Mouse (Mus musculus): Measurements from ENCODE around the gene Scaper. TPM values are rescaled to one million over a fixed set of nuclear protein-coding genes. Genes with fewer than 3 reads are reported as not detected.

Gene Scaper
- polyA plus RNA-seq, 1 experiment from 2014 or later, result 9.0 TPM

GRCm38 (mm10) chr9:55560960-55561359 lies 377.0 kb downstream of the Scaper start:
- ATAC-seq (ENCODE audit: insufficient number of reproducible peaks, insufficient read depth, low FRiP score, low read depth), result no peak

GRCm38 (mm10) chr9:55554986-55555385 lies 382.9 kb downstream of the Scaper start:
- no peaks in the 10 kb centered on the region for H3K36me3 ChIP-seq (ENCODE audit: control insufficient read depth, insufficient read depth, low read length)
- no peaks in the 10 kb centered on the region for H3K9me3 ChIP-seq (ENCODE audit: control insufficient read depth, low read length)
- no peaks in the 10 kb centered on the region for H3K27me3 ChIP-seq (ENCODE audit: control insufficient read depth, insufficient read depth, low read length)
- peaks cover 0 to 3% of the 10 kb centered on the region in 2 experiments; a peak in 1 of 4 replicates for H3K4me1 ChIP-seq (ENCODE audit: control insufficient read depth in 2 of 2, insufficient read depth in 2 of 2, low read length in 2 of 2)
- no peak overlapping the region for H3K27ac ChIP-seq (replicated peaks in 1 of 2; ENCODE audit: control insufficient read depth in 1 of 2, insufficient read depth in 1 of 2, low read depth in 2 of 2, low read length in 2 of 2)
- 6% methylated on average over 1 of the region's 1 CpGs for WGBS
- ATAC-seq (ENCODE audit: insufficient number of reproducible peaks, insufficient read depth, low FRiP score, low read depth), result no peak
- no peak overlapping the region for H3K4me3 ChIP-seq (ENCODE audit: control insufficient read depth in 1 of 2, insufficient read depth in 1 of 2, low read depth in 1 of 2, low read length in 2 of 2)
- no peak overlapping the region for H3K4me2 ChIP-seq (ENCODE audit: low read length)
- no peak overlapping the region for H3K9ac ChIP-seq (ENCODE audit: low read length)

More at GRCm38 (mm10) chr9:55560960-55561359, 377.0 kb downstream of the Scaper start:
- Histone ChIP-seq H3K27ac (replicated peaks in 1 of 2; ENCODE audit: control insufficient read depth in 1 of 2, insufficient read depth in 1 of 2, low read depth in 2 of 2, low read length in 2 of 2) (no peak overlapping the region), H3K4me2 (ENCODE audit: low read length) (no peak overlapping the region), H3K4me3 (ENCODE audit: control insufficient read depth in 1 of 2, insufficient read depth in 1 of 2, low read depth in 1 of 2, low read length in 2 of 2) (no peak overlapping the region), H3K9me3 (ENCODE audit: control insufficient read depth, low read length) (no peaks in the 10 kb centered on the region), H3K27me3 (ENCODE audit: control insufficient read depth, insufficient read depth, low read length) (no peaks in the 10 kb centered on the region), H3K36me3 (ENCODE audit: control insufficient read depth, insufficient read depth, low read length) (no peaks in the 10 kb centered on the region), H3K4me1 (ENCODE audit: control insufficient read depth in 2 of 2, insufficient read depth in 2 of 2, low read length in 2 of 2) (no peaks in the 10 kb centered on the region), H3K9ac (ENCODE audit: low read length) (no peak overlapping the region)
- 100% methylated on average over 1 of the region's 1 CpGs for WGBS

- Histone ChIP-seq H3K9me3 (ENCODE audit: control insufficient read depth, low read length) (no peaks in the 10 kb centered on the region), H3K4me2 (ENCODE audit: low read length) (peak overlapping the region; percentile 58), H3K27me3 (ENCODE audit: control insufficient read depth, insufficient read depth, low read length) (peaks cover 54% of the 10 kb centered on the region), H3K9ac (ENCODE audit: low read length) (no peak overlapping the region), H3K27ac (replicated peaks in 1 of 2; ENCODE audit: control insufficient read depth in 1 of 2, insufficient read depth in 1 of 2, low read depth in 2 of 2, low read length in 2 of 2) (no peak overlapping the region), H3K4me1 (ENCODE audit: control insufficient read depth in 2 of 2, insufficient read depth in 2 of 2, low read length in 2 of 2) (peaks cover 4 to 20% of the 10 kb centered on the region in 2 experiments; a peak in 3 of 4 replicates), H3K4me3 (ENCODE audit: control insufficient read depth in 1 of 2, insufficient read depth in 1 of 2, low read depth in 1 of 2, low read length in 2 of 2) (peak overlapping the region in 1 of 2 experiments; percentile 18; a peak in 2 of 4 replicates), H3K36me3 (ENCODE audit: control insufficient read depth, insufficient read depth, low read length) (no peaks in the 10 kb centered on the region)
- no peak for ATAC-seq (ENCODE audit: insufficient number of reproducible peaks, insufficient read depth, low FRiP score, low read depth)
- 7% methylated on average over 16 of the region's 16 CpGs for WGBS
Measured at GRCm38 (mm10) chr9:55549302-55549890, 388.5 kb downstream of the Scaper start.

DNA sequence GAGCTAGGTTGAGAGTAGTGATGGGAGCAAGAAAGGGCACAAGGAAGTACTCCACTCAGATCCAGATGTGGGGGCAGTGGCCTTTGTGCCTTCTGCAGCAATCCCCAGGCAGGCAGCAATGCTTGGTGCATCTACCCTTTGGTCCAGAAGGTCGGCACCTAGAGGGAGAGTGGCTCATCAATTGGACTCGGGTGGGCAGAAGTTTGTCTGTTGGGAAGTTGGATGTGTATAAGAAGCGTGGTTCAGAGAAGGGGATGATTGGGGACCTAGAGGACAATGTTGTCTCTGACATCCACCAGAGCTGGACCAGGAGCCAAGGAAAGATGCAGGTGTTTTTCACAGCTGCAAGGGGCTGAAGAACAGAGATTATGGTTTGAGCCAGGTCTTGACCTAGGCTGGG lies 389.0 kb downstream of the Scaper start:
- Histone ChIP-seq H3K36me3 (ENCODE audit: control insufficient read depth, insufficient read depth, low read length) (no peaks in the 10 kb centered on the region), H3K9me3 (ENCODE audit: control insufficient read depth, low read length) (no peaks in the 10 kb centered on the region), H3K27ac (replicated peaks in 1 of 2; ENCODE audit: control insufficient read depth in 1 of 2, insufficient read depth in 1 of 2, low read depth in 2 of 2, low read length in 2 of 2) (no peak overlapping the region), H3K9ac (ENCODE audit: low read length) (no peak overlapping the region), H3K4me1 (ENCODE audit: control insufficient read depth in 2 of 2, insufficient read depth in 2 of 2, low read length in 2 of 2) (peaks cover 4 to 25% of the 10 kb centered on the region in 2 experiments; a peak in 3 of 4 replicates), H3K4me2 (ENCODE audit: low read length) (no peak overlapping the region), H3K4me3 (ENCODE audit: control insufficient read depth in 1 of 2, insufficient read depth in 1 of 2, low read depth in 1 of 2, low read length in 2 of 2) (no peak overlapping the region), H3K27me3 (ENCODE audit: control insufficient read depth, insufficient read depth, low read length) (peaks cover 59% of the 10 kb centered on the region)
- no peak for ATAC-seq (ENCODE audit: insufficient number of reproducible peaks, insufficient read depth, low FRiP score, low read depth)
- WGBS, result 21% methylated on average over 3 of the region's 3 CpGs

DNA sequence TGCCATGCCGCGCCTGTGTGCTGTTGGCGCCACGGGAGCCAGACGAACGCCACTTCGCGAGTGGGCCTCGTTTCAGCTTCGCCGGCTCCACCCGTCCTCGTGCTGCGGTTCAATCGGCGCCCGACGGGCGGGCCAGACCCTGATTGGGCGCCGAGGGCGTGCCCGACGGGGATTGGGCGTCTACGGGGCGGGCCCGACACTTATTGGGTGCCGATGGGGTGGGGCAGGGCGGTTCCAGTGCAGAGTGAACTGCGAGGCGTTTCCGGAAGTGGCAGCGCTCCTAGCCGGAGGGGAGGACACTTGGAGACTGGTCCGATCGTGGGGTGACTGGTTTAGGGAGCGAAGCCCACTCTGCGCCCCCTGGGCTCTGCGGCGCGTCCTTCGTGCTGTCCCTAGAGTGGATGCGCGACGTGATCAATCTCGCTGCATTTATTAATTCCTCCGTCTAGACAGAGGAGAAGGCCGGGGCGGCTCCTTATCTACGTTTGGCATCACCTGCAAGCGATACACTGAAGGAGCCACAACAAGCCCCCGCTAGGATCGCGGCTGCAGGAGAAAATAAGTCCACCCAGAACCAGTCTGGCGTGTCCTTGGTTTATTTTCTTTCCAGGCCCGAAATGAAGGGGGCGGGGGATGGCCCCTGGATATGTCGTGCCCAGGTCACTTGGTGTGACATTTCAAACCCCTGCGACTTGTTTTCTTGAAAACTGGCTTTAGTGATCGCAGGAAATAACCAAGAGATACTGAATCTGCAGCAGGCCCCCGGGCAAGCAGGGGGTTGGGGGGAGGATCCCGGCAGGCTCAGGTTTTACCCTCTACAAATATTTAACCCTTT lies 391.5 kb downstream of the Scaper start:
- ATAC-seq (ENCODE audit: insufficient number of reproducible peaks, insufficient read depth, low FRiP score, low read depth), result 0 out of 2 replicates have a peak, but pooled peaks have one; percentile 33
- 4% methylated on average over 62 of the region's 63 CpGs for WGBS
- H3K4me1 ChIP-seq (ENCODE audit: control insufficient read depth in 2 of 2, insufficient read depth in 2 of 2, low read length in 2 of 2), result peaks cover 9 to 39% of the 10 kb centered on the region in 2 experiments; a peak in 3 of 4 replicates

DNA sequence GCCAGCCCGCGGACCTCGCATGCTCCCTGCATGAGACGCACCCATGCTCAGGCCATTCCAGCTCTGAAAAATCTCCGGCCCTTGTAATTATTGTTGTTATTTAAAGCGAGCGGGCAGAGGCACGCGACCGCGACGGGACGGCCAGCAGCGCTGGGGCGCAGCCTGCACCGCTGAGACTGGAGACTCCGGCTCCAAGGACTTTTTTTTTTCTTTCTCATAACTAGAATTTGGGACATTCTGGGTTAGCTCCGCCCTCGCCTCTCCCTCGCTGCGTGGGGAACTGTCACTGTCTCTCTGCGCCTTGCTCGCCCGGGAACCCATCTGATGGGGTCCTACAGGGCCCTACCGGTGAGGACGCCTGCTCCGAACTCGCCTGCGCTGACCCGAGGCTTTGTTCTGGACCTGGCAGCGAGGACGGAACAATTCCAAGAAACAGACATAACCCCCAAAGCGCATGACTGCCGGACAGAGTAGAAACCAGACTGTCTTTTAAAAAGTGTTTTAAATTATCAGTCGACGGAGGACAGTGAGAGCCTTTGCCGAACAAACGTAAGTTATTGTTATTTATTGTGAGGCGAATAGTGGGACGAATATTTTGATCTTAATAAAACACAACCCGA lies 392.3 kb downstream of the Scaper start:
- no peaks in the 10 kb centered on the region for H3K9me3 ChIP-seq (ENCODE audit: control insufficient read depth, low read length)
- H3K36me3 ChIP-seq (ENCODE audit: control insufficient read depth, insufficient read depth, low read length), result no peaks in the 10 kb centered on the region
- peak overlapping the region in 1 of 2 experiments; percentile 36; a peak in 2 of 4 replicates for H3K4me3 ChIP-seq (ENCODE audit: control insufficient read depth in 1 of 2, insufficient read depth in 1 of 2, low read depth in 1 of 2, low read length in 2 of 2)
- no peak overlapping the region for H3K9ac ChIP-seq (ENCODE audit: low read length)
- ATAC-seq (ENCODE audit: insufficient number of reproducible peaks, insufficient read depth, low FRiP score, low read depth), result no peak
- H3K27ac ChIP-seq (replicated peaks in 1 of 2; ENCODE audit: control insufficient read depth in 1 of 2, insufficient read depth in 1 of 2, low read depth in 2 of 2, low read length in 2 of 2), result no peak overlapping the region
- peak overlapping the region; percentile 55 for H3K4me2 ChIP-seq (ENCODE audit: low read length)
- H3K4me1 ChIP-seq (ENCODE audit: control insufficient read depth in 2 of 2, insufficient read depth in 2 of 2, low read length in 2 of 2), result peaks cover 9 to 45% of the 10 kb centered on the region in 2 experiments; a peak in 3 of 4 replicates
- WGBS, result 6% methylated on average over 41 of the region's 41 CpGs
- H3K27me3 ChIP-seq (ENCODE audit: control insufficient read depth, insufficient read depth, low read length), result peaks cover 89% of the 10 kb centered on the region

More for the DNA sequence above, 391.5 kb downstream of the Scaper start:
- H3K27ac ChIP-seq (replicated peaks in 1 of 2; ENCODE audit: control insufficient read depth in 1 of 2, insufficient read depth in 1 of 2, low read depth in 2 of 2, low read length in 2 of 2), result no peak overlapping the region
- peak overlapping the region; percentile 55 for H3K4me2 ChIP-seq (ENCODE audit: low read length)
- H3K27me3 ChIP-seq (ENCODE audit: control insufficient read depth, insufficient read depth, low read length), result peaks cover 81% of the 10 kb centered on the region
- no peak overlapping the region for H3K9ac ChIP-seq (ENCODE audit: low read length)
- H3K36me3 ChIP-seq (ENCODE audit: control insufficient read depth, insufficient read depth, low read length), result no peaks in the 10 kb centered on the region
- peak overlapping the region; percentile 11 to 36; a peak in 3 of 4 replicates for H3K4me3 ChIP-seq (ENCODE audit: control insufficient read depth in 1 of 2, insufficient read depth in 1 of 2, low read depth in 1 of 2, low read length in 2 of 2)
- no peaks in the 10 kb centered on the region for H3K9me3 ChIP-seq (ENCODE audit: control insufficient read depth, low read length)

DNA sequence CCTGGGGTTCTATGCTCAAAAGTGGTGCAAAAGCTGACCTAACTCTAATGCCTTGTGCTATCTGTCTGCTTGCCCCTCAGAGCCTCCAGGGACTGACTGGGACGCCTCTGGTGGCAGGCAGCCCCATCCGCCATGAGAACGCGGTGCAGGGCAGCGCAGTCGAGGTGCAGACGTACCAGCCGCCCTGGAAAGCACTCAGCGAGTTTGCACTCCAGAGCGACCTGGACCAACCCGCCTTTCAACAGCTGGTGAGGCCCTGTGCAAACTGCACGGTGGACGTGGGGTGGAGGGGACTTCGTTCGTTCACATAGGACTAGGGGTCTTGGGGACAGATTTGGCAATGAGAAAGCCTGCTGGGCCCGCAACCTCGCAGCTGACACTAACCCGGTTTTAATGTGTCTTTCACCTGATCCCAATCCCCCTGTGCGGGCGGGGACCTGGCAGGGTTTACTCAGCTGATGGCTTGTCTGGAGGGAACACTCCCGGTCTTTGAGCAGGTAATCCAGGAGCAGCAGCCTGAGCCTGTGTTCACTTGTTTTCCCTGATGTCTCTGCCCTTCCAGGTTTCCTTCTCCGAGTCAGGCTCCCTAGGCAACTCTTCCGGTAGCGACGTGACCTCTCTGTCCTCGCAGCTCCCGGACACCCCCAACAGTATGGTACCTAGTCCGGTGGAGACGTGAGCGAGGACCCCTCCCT lies 392.9 kb downstream of the Scaper start:
- peaks cover 9 to 45% of the 10 kb centered on the region in 2 experiments; a peak in 3 of 4 replicates for H3K4me1 ChIP-seq (ENCODE audit: control insufficient read depth in 2 of 2, insufficient read depth in 2 of 2, low read length in 2 of 2)
- peaks cover 95% of the 10 kb centered on the region for H3K27me3 ChIP-seq (ENCODE audit: control insufficient read depth, insufficient read depth, low read length)
- WGBS, result 2% methylated on average over 30 of the region's 30 CpGs
- no peak for ATAC-seq (ENCODE audit: insufficient number of reproducible peaks, insufficient read depth, low FRiP score, low read depth)
- peak overlapping the region in 1 of 2 experiments; percentile 36; a peak in 2 of 4 replicates for H3K4me3 ChIP-seq (ENCODE audit: control insufficient read depth in 1 of 2, insufficient read depth in 1 of 2, low read depth in 1 of 2, low read length in 2 of 2)
- H3K27ac ChIP-seq (replicated peaks in 1 of 2; ENCODE audit: control insufficient read depth in 1 of 2, insufficient read depth in 1 of 2, low read depth in 2 of 2, low read length in 2 of 2), result no peak overlapping the region
- peak overlapping the region; percentile 55 for H3K4me2 ChIP-seq (ENCODE audit: low read length)
- H3K9ac ChIP-seq (ENCODE audit: low read length), result no peak overlapping the region
- H3K9me3 ChIP-seq (ENCODE audit: control insufficient read depth, low read length), result no peaks in the 10 kb centered on the region
- no peaks in the 10 kb centered on the region for H3K36me3 ChIP-seq (ENCODE audit: control insufficient read depth, insufficient read depth, low read length)
